Mouse (Mus musculus): ENCODE measurements around the gene A630023A22Rik. TPM values are rescaled to one million over a fixed set of nuclear protein-coding genes. Genes with fewer than 3 reads are reported as not detected.

The A630023A22Rik gene
- polyA plus RNA-seq, 1 experiment from 2014 or later = not detected

DNA sequence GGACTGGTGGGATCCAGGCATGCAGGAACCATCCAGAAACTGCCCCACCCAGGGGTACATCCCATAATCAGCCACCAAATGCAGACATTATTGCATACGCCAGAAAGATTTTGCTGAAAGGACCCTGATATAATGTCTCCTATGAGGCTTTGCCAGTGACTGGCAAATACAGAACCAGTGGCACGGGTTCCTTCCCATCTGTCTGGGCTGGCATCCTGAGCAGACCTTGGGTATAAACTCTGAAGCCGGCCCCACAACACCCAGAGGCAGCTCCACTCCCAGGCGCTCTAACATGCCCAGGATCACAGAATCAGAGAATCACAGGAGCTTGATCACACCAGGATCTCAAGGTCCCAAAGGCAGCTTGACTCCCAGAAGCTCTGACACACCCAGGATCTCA lies 11.8 kb upstream of the A630023A22Rik start:
- no peaks in the 10 kb centered on the region for H3K27me3 ChIP-seq
- 83% methylated on average over 4 of the region's 4 CpGs for WGBS
- H3K36me3 ChIP-seq = no peaks in the 10 kb centered on the region
- H3K4me3 ChIP-seq = no peak overlapping the region
- no peak for ATAC-seq (ENCODE audit: low FRiP score)
- no peak overlapping the region for H3K27ac ChIP-seq
- H3K4me2 ChIP-seq (replicated peaks) = no peak overlapping the region
- H3K4me1 ChIP-seq = no peaks in the 10 kb centered on the region
- no peaks in the 10 kb centered on the region for H3K9me3 ChIP-seq (replicated peaks)
- H3K9ac ChIP-seq = no peak overlapping the region

DNA sequence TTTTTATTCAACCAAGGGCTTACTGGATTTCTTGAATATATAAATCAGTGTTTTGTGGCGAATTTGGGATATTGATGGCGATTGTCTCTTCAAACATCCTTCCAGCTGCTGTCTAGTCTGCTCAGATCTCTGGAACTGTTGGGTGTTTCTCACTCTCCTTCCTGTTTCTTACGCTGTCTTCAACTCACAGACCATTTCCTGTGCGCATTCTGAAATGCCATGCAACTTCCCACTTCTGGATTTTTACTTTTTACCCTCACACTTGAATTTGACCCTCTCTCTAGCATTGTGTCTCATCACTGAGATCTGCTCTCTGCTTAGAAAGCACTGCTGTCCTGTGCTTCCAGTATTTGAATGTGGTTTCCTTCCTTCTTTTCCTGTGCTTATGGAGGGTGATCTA lies 5.0 kb upstream of the A630023A22Rik start:
- H3K4me3 ChIP-seq = no peak overlapping the region
- H3K9me3 ChIP-seq (replicated peaks) = no peaks in the 10 kb centered on the region
- 82% methylated on average over 4 of the region's 4 CpGs for WGBS
- no peak for ATAC-seq (ENCODE audit: low FRiP score)
- no peaks in the 10 kb centered on the region for H3K4me1 ChIP-seq
- H3K4me2 ChIP-seq (replicated peaks) = no peak overlapping the region
- no peaks in the 10 kb centered on the region for H3K36me3 ChIP-seq
- H3K27ac ChIP-seq = no peak overlapping the region
- no peaks in the 10 kb centered on the region for H3K27me3 ChIP-seq
- no peak overlapping the region for H3K9ac ChIP-seq

DNA sequence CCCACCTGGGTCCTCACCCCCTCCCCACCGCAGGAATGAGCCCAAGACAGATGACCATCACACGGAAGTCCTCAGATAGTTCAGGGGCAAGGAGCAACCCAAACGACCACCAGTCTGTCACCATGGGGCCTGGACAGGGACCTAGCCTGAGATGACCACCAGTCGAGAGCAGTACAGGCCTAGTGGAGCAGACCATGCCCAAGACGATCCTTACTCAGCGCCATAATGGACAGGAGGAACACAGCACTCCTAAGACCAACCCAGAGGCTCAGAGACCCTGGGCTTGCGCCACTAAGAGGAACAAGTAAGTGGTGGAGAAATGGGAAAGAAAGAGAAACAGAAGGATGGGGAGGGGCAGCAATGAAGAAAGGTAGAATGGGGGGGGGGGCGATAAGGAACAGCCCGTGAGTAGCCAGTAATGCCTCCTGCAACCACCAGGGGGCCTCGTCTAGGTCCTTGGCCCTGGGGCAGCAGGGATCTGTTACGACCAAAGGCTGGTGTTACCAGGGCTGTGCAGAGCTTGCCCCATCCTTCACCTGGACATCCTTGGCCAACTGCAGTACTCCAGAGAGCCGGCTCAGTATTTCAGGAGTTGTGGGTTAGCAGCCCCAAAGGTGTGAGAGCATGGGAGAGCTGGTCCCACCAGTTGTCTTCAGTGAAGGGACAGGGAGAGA lies 4.0 kb upstream of the A630023A22Rik start:
- H3K9ac ChIP-seq = no peak overlapping the region
- no peak overlapping the region for H3K4me2 ChIP-seq (replicated peaks)
- no peaks in the 10 kb centered on the region for H3K27me3 ChIP-seq
- H3K4me3 ChIP-seq = no peak overlapping the region
- 64% methylated on average over 11 of the region's 12 CpGs for WGBS
- no peaks in the 10 kb centered on the region for H3K36me3 ChIP-seq
- no peaks in the 10 kb centered on the region for H3K9me3 ChIP-seq (replicated peaks)
- no peaks in the 10 kb centered on the region for H3K4me1 ChIP-seq
- ATAC-seq (ENCODE audit: low FRiP score) = no peak
- no peak overlapping the region for H3K27ac ChIP-seq

DNA sequence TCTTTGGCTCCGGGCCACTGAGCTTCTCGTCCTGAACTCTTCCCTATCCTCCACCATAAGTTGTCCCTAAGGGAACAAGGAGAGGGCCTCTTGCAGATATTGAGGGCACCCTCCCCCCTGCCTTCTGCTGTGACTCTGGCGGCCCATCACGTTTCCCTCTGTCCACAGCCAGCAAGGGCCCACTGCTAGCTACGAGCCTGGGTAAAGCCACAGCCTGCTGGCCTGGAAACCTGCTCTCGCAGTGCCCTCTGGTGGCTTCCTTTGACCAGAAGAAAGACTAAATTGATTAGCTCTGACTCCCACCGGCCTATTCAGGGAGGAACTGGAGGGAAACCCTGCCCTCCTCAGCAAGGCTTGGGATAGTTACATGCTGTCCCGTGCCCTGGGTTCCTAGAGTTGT lies 2.3 kb upstream of the A630023A22Rik start:
- no peak for ATAC-seq (ENCODE audit: low FRiP score)
- no peak overlapping the region for H3K27ac ChIP-seq

DNA sequence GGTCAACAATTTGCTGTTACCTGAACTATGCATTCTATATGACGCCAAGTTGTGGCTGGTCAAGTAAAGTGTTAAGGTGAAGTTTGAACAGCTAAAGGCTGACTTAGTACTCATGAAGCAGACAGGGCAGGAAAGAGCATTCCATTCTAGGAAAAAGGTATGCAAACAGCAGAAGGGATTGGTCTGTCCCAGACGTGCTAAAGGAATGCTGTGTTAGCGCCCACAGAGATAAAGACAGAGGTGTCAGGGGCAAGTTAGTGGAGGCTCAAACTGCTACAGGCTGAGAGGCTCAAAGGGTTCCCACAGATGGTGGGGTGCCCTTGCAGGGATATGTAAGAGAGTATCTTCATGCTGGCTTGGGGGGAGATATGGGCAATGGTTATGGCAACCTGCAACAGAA lies 1.3 kb upstream of the A630023A22Rik start:
- H3K27ac ChIP-seq = no peak overlapping the region
- H3K9me3 ChIP-seq (replicated peaks) = no peaks in the 10 kb centered on the region
- H3K36me3 ChIP-seq = no peaks in the 10 kb centered on the region
- H3K4me2 ChIP-seq (replicated peaks) = no peak overlapping the region
- no peak overlapping the region for H3K4me3 ChIP-seq
- no peaks in the 10 kb centered on the region for H3K27me3 ChIP-seq
- ATAC-seq (ENCODE audit: low FRiP score) = no peak
- 85% methylated on average over 3 of the region's 3 CpGs for WGBS
- no peak overlapping the region for H3K9ac ChIP-seq
- no peaks in the 10 kb centered on the region for H3K4me1 ChIP-seq

More for the DNA sequence above, 2.3 kb upstream of the A630023A22Rik start:
- Histone ChIP-seq H3K9ac (no peak overlapping the region), H3K9me3 (replicated peaks) (no peaks in the 10 kb centered on the region), H3K4me2 (replicated peaks) (no peak overlapping the region), H3K4me3 (no peak overlapping the region), H3K27me3 (no peaks in the 10 kb centered on the region), H3K36me3 (no peaks in the 10 kb centered on the region), H3K4me1 (no peaks in the 10 kb centered on the region)
- 29% methylated on average over 8 of the region's 8 CpGs for WGBS

DNA sequence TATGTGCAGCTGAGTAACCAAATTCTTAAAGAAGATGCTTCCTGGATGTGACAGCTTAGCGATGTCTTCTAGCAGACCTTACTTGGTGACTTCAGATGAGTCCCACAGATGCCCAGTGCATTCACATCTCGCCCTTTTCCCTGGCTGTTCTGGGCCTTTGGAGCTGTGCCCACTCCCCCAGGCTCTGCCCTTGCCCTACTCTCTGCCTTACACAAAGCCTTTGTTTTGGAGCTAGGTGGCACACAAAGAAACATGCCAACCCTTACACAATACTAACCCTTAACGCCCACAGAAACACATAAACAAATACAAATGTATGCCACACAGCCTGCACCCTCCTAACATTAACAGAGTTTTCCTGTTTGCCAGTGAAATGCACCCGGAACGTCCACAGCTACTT lies 6.4 kb downstream of the A630023A22Rik start:
- no peak overlapping the region for H3K4me2 ChIP-seq (replicated peaks)
- 79% methylated on average over 5 of the region's 5 CpGs for WGBS
- no peaks in the 10 kb centered on the region for H3K36me3 ChIP-seq
- no peaks in the 10 kb centered on the region for H3K4me1 ChIP-seq
- H3K27me3 ChIP-seq = no peaks in the 10 kb centered on the region
- no peaks in the 10 kb centered on the region for H3K9me3 ChIP-seq (replicated peaks)
- ATAC-seq (ENCODE audit: low FRiP score) = no peak
- no peak overlapping the region for H3K27ac ChIP-seq
- no peak overlapping the region for H3K9ac ChIP-seq
- H3K4me3 ChIP-seq = no peak overlapping the region

DNA sequence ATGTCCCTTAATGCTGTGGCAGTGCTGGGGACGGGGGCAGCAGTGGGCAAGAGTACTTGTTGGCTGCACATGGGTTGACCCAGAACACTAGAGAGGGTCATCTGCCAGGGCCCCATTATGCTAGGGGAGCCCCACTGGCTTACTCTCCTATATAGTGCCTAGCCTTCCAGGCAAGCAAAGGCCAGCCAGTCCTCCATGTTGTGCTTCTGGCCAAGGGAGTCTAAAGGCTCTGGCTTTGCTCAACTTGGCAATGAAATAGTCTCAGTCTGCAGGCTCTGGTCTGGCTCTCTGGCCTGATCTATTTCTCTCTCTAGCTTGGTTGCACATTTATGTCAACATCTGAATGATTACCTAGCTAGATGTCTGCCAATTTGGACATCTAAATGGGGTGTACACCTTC lies 9.7 kb downstream of the A630023A22Rik start:
- no peak for ATAC-seq (ENCODE audit: low FRiP score)
- no peak overlapping the region for H3K27ac ChIP-seq
- no peaks in the 10 kb centered on the region for H3K9me3 ChIP-seq (replicated peaks)
- no peak overlapping the region for H3K9ac ChIP-seq
- no peaks in the 10 kb centered on the region for H3K36me3 ChIP-seq
- H3K4me2 ChIP-seq (replicated peaks) = no peak overlapping the region
- 88% methylated on average over 1 of the region's 1 CpGs for WGBS
- H3K27me3 ChIP-seq = no peaks in the 10 kb centered on the region
- no peak overlapping the region for H3K4me3 ChIP-seq
- no peaks in the 10 kb centered on the region for H3K4me1 ChIP-seq

DNA sequence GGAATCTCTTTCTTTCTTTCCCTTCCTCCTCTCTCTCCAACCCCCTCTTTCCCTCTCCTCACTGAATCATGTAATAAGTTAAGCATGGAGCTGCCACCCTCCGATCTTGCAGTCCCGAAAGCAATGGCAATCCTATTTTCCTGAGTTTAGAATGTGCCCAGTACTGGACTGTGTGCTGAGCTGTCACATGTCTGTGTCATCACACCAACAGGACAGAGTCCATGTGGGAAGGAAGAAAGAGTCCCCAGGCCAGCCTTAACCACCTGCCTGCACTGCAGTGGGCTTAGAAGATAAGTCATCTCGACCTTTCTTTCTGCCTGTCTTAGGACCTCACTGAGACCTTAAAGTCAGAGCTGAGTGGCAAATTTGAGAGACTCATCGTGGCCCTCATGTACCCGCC lies 11.1 kb downstream of the A630023A22Rik start:
- Histone ChIP-seq H3K4me3 (no peak overlapping the region), H3K27ac (no peak overlapping the region), H3K4me2 (replicated peaks) (no peak overlapping the region), H3K4me1 (no peaks in the 10 kb centered on the region), H3K36me3 (no peaks in the 10 kb centered on the region), H3K27me3 (no peaks in the 10 kb centered on the region), H3K9me3 (replicated peaks) (no peaks in the 10 kb centered on the region), H3K9ac (no peak overlapping the region)
- 87% methylated on average over 5 of the region's 5 CpGs for WGBS
- no peak for ATAC-seq (ENCODE audit: low FRiP score)

DNA sequence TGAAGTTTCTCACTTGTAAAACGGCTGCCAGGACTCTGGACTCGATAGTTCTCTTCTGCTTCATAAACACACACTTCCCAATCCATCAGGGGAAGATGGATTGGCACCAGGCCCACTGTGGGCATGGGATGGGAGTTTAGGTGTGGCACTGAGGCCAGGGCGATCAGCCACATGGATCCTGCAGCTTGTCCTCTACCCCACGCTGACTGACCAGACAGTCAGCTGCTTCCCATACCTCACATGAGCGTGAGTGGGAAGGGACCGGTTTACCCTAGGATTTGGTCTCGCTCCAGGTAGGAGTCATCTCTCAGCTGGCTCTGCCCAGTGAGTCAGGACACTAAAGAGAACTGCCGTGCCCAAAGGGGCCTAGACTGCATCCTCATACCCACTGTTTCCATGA lies 12.8 kb downstream of the A630023A22Rik start:
- no peak for ATAC-seq (ENCODE audit: low FRiP score)

DNA sequence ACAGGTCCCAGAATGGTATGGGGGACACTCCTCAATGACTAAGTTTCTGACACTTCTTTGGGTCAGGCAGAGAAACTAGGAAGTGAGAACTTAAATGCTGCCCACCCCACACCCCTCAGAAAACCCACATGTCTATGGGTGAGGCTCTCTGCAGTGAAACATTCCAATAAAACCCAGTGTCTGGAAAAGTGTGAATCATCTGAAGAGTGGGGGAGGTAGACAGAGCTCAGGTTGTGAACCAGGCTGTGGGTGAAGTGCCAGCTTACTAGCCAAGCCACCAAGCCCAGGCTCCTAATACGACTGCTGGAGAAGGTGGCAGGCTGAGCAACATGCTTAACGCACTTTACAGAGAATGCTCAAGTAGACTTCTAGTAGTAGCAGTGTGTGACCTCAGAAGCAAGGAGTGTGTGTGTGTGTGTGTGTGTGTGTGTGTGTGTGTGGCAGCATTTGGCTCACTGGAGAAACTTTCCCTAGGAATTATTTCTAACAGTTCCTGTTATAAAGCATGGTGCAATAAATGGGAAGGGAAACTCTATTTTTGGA lies 14.6 kb downstream of the A630023A22Rik start:
- no peak for ATAC-seq (ENCODE audit: low FRiP score)
- Histone ChIP-seq H3K36me3 (no peaks in the 10 kb centered on the region), H3K4me1 (no peaks in the 10 kb centered on the region), H3K9me3 (replicated peaks) (no peaks in the 10 kb centered on the region), H3K9ac (no peak overlapping the region), H3K4me2 (replicated peaks) (no peak overlapping the region), H3K27ac (no peak overlapping the region), H3K27me3 (no peaks in the 10 kb centered on the region), H3K4me3 (no peak overlapping the region)
- WGBS = 84% methylated on average over 2 of the region's 2 CpGs

More for the DNA sequence above, 12.8 kb downstream of the A630023A22Rik start:
- Histone ChIP-seq H3K4me1 (no peaks in the 10 kb centered on the region), H3K36me3 (no peaks in the 10 kb centered on the region), H3K27me3 (no peaks in the 10 kb centered on the region), H3K4me3 (no peak overlapping the region), H3K4me2 (replicated peaks) (no peak overlapping the region), H3K9me3 (replicated peaks) (no peaks in the 10 kb centered on the region), H3K27ac (no peak overlapping the region), H3K9ac (no peak overlapping the region)
- WGBS = 91% methylated on average over 8 of the region's 8 CpGs

DNA sequence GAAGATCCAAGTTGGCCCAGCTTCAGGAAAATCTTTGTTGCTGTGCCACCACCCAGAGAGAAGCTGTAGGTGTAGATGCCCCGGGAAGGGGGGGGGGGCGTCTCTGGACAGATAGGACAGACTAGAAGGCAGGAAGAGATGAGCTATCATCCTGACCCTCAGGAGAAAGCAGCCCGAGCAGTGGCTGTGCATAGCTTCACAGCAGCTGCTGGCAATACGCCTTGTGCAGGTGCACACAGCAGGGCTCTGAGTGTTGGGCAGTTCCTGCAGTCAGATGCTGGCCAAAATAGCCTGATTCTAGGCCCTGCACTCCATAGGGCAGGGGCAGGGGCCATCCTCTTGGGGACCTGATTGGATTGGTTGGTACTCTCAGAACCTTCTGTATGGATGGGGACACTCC lies 15.7 kb downstream of the A630023A22Rik start:
- Histone ChIP-seq H3K36me3 (no peaks in the 10 kb centered on the region), H3K9ac (no peak overlapping the region), H3K9me3 (replicated peaks) (no peaks in the 10 kb centered on the region), H3K4me1 (no peaks in the 10 kb centered on the region), H3K4me3 (no peak overlapping the region), H3K27me3 (no peaks in the 10 kb centered on the region), H3K27ac (no peak overlapping the region), H3K4me2 (replicated peaks) (no peak overlapping the region)
- no peak for ATAC-seq (ENCODE audit: low FRiP score)
- WGBS = 54% methylated on average over 4 of the region's 4 CpGs

DNA sequence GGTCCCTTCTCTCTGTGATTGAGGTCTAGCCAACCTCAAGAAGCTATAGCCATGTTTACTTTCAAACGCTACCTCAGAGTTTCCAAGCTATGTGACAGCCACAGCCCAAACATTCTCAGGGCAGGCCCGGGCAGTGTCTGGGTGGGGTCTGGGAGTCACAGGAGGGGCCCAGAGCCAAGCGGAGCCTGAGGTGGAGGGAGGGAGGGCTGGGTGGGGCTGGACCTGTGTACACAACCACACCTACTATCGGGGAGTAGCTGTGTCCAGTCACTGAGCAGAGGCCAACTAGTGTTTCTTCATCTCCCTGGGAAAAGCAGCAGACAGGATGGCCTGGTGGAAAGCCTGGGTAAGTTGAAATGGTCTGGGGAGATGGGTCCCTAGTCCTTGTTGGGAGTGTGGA lies 16.8 kb downstream of the A630023A22Rik start, which contains the start of gene Anxa8:
Gene Anxa8, plus strand, starts transcription at position 251 of the 400 bp plus-strand sequence.
- 76% methylated on average over 4 of the region's 4 CpGs for WGBS

More for the DNA sequence above, 16.8 kb downstream of the A630023A22Rik start, which contains the start of gene Anxa8:
- H3K36me3 ChIP-seq = no peaks in the 10 kb centered on the region
- no peak within 1 kb of the TSS for H3K4me3 ChIP-seq
- no peak within 1 kb of the TSS for H3K4me2 ChIP-seq (replicated peaks)
- ATAC-seq (ENCODE audit: low FRiP score) = no peak
- no peak within 1 kb of the TSS for H3K9ac ChIP-seq
- H3K9me3 ChIP-seq (replicated peaks) = no peaks in the 10 kb centered on the region
- H3K4me1 ChIP-seq = no peaks in the 10 kb centered on the region
- no peak within 1 kb of the TSS for H3K27ac ChIP-seq
- 0 out of 2 replicates have a peak, but pooled peaks cover 4% of the 10 kb centered on the region for H3K27me3 ChIP-seq
